Mouse (Mus musculus) MN1 (cell line): ENCODE data around the gene Rragb.
"Not testable (repeated sequence)": the region's sequence is repeated elsewhere in the genome, so short reads cannot be mapped to it uniquely, and the experiment has no call there.

Experiments
- DNase-seq: peaks from one replicate; pipeline ENCODE4 v3.0.0-alpha.2; 2016; ENCODE audit warnings: low spot score

Rragb gene

DNA sequence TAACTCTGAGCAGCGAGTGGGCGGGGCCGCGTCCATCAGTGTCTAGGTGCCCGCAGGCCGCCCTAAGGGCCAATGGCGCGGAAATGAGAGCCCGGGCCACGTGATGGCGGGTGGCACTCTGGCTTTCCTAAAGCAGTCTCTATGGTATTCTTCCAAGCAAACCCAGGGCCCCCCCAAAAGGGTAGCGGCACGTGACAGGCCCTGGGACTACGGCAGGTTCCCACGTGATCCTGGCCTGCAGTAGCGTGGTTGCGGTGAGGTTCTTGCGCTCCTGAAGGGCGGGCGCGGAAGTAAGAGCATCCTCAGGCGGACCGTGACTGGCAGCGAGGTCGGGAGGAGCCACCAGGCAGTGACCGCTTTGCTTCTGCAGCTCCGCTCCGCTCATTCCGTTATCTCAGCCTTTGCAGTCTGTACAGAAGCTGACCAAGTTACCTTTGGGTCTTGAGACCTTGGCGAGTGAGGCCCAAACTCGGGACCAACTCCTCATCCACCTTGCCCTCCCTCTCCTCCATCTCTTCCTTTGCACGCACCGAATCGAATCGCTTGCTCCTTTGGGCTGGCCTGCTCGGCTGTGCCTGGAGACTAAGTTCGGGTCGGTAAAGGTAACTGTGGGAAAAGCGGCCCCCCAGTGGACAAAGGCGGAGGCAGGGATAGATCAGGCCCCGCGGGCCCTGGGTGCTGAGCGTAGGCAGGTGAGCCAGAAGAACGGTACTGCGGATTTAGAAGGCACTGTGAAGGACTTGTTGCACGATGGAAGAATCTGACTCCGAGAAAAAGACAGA is at the start of gene Rragb:
TSS of gene Rragb (plus strand) at position 248 of the 782 bp plus-strand sequence.
- peak; percentile 89 for DNase-seq

DNA sequence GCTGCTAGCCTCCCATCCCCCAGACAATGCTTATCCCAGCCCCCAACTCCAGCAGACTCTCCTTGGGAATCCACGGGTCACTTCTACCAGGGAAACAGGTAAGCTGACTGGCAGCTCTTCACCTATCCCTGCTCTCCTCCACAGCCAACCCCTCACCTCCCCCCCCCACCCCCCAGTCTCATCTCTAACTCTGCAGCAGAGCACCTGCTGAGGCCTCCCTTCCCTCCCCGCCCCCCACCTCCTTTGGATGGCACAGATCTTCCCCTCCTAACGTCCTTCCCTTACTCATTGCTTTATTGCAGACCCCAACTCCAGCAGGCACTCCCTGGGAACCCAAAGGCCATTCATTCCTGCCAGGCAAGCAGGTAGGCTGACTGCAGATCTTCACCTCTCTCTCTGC is 21.3 kb upstream of the Rragb start, which contains the start of gene Foxr2:
TSS of gene Foxr2 (plus strand) at position 301 of the 400 bp plus-strand sequence.
- no peak for DNase-seq

DNA sequence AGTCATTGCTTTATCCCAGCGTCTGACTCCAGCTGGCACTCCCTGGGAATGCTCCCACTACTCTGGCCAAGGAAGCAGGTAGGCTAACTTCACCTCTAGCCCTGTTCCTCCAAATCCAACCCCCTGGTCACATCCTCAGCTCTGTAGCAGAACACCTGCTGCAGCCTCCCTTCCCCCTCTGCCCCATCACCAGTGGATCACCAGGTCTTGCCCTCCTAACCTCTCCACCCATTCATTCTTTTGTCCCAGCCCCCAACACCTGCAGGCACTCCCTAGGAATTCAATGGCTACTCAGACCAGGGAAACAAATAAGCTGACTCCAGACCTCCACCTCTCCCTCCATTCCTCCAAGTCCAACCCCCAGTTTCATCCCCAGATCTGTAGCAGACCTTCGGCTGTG is 20.8 kb upstream of the Rragb start:
- no peak for DNase-seq

DNA sequence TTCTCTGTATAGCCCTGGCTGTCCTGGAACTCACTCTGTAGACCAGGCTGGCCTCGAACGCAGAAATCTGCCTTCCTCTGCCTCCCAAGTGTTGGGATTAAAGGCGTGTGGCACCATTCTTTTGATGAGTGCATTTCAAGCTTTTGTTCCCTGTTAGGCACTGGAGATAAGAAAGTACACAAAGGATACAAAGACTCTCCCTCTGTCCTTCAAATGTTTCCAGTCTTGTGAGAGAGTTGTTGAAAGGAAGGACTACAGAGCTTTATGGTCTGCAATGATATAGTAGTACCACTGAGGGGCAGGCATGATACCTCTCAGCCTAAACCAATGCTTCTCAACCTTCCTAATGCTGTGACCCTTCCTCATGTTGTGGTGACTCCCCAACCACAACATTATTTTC is 2.9 kb downstream of the Rragb start:
- DNase-seq, result no peak

- DNase-seq, result no peak
Observed at GRCm38 (mm10) chrX:153151766-153152165, 12.0 kb downstream of the Rragb start.

GRCm38 (mm10) chrX:153155322-153155721 is 15.5 kb downstream of the Rragb start:
- peak; percentile 9 for DNase-seq

DNA sequence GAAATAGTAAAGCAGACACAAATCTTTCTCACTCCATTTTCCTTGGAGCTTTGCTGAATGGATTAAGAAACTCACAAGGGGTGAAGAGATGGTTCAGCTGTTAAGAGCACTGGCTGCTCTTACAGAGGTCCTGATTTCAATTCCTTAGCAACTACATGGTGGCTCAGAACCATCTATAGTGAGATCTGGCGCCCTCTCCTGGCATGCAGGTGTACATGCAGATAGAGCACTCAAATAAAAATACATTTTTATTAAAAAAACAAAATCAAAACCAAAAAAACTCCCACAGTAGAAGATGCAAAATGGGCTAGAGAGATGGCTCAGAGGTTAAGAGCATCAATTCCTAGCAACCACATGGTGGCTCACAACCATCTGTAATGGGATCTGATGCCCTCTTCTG is 35.0 kb downstream of the Rragb start:
- no peak for DNase-seq

GRCm38 (mm10) chrX:153182221-153182620 is 42.4 kb downstream of the Rragb start:
- no peak for DNase-seq

GRCm38 (mm10) chrX:153199185-153199584 is 59.4 kb downstream of the Rragb start:
- not testable (repeated sequence) for DNase-seq

DNA sequence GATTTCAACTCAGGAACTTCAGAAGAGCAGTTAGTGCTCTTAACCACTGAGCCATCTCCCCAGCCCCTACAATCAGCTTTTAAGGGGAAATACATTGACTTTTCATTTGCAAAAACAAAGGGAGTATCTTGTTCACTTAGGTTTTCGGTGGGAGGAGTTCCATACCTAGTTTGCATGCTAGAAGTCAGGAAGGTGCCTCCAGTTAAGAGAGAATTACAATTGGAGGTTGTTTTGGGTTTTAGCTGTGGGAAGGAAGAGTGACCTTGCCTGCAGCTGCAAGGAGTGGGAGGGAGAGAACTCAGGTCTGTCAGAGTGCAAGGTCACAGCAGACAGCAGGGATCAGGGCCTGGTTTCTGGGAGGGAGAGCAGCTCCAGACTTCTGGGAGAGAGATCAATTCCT is 71.3 kb downstream of the Rragb start:
- no peak for DNase-seq
